Mouse (Mus musculus): ENCODE measurements at regions not wholly inside any gene's neighbourhood (a gene's known extent, or its start where the extent isn't known, plus 50 kb on each side); places are given as distances from the start of the nearest gene placed in this dataset.
A peak's percentile ranks its signal among the peaks of the same experiment; 100 is the strongest.

DNA sequence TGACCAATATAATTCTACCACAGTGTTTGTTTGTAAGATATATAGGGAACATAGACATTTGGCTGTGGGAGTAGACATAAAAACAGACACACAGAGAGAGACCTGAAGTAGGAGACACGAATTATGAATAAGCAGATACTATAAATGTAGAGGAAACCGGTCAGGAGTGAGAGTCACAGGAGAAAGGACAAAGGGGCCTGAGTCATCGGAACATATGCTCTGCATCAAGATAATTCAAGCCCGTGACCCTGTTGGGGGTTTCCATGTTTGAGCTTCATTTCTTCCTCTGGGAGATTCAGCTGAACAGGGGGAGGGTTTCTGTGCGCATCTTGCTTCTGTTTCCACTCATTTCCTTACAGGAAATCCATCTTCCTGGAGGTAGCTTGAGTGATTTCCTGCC lies 154.1 kb downstream of the Nup35 start:
- WGBS = 64% methylated on average over 5 of the region's 5 CpGs
- H3K9me3 ChIP-seq (ENCODE audit: control insufficient read depth, low read length) = no peaks in the 10 kb centered on the region
- no peak for ATAC-seq (ENCODE audit: low FRiP score, low read depth)
- TF ChIP-seq POLR2A (IDR thresholded peaks at IDR 0.05; ENCODE audit: borderline replicate concordance, extremely low read depth, insufficient read depth, insufficient read length) = no peak
- H3K27ac ChIP-seq (replicated peaks; ENCODE audit: low read depth, low read length) = no peak overlapping the region
- no peaks in the 10 kb centered on the region for H3K36me3 ChIP-seq (ENCODE audit: control insufficient read depth, insufficient read depth, low read length)
- no peaks in the 10 kb centered on the region for H3K27me3 ChIP-seq (ENCODE audit: control insufficient read depth, insufficient read depth, low read length)
- H3K9ac ChIP-seq (ENCODE audit: low read depth, low read length, severe bottlenecking) = no peak overlapping the region
- peak; percentile 18 for DNase-seq (ENCODE audit: low spot score)
- H3K4me2 ChIP-seq (replicated peaks; ENCODE audit: low read depth, low read length, severe bottlenecking) = no peak overlapping the region
- no peak overlapping the region for H3K4me3 ChIP-seq (replicated peaks; ENCODE audit: low read length)
- H3K4me1 ChIP-seq (ENCODE audit: control insufficient read depth, insufficient read depth, low read length) = no peaks in the 10 kb centered on the region

DNA sequence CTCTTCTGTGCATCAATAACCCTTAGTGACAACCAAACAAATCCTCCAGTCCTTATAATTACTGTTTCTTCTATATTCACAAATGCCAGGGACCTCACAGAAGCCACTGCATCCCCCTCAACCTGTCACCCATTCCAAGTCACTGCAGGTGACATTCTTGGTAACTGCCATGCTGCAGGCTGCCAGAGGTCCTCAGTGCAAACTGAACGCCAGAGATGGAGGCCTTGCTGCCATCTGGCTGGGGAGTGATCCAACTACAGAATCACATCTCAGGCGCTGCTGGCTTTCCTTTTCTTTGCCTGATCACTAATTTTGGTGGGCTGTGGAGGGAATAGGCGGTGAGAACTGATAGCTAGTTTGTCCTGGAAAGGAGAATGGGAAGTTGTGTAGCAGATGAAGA lies 155.4 kb downstream of the Nup35 start:
- TF ChIP-seq POLR2A (IDR thresholded peaks at IDR 0.05; ENCODE audit: borderline replicate concordance, extremely low read depth, insufficient read depth, insufficient read length) = no peak
- no peaks in the 10 kb centered on the region for H3K36me3 ChIP-seq (ENCODE audit: control insufficient read depth, insufficient read depth, low read length)
- no peak overlapping the region for H3K27ac ChIP-seq (replicated peaks; ENCODE audit: low read depth, low read length)
- DNase-seq (ENCODE audit: low spot score) (no peak), ATAC-seq (ENCODE audit: low FRiP score, low read depth) (no peak)
- H3K9me3 ChIP-seq (ENCODE audit: control insufficient read depth, low read length) = no peaks in the 10 kb centered on the region
- no peaks in the 10 kb centered on the region for H3K27me3 ChIP-seq (ENCODE audit: control insufficient read depth, insufficient read depth, low read length)
- no peak overlapping the region for H3K9ac ChIP-seq (ENCODE audit: low read depth, low read length, severe bottlenecking)
- WGBS = 67% methylated on average over 3 of the region's 3 CpGs
- H3K4me1 ChIP-seq (ENCODE audit: control insufficient read depth, insufficient read depth, low read length) = no peaks in the 10 kb centered on the region
- H3K4me2 ChIP-seq (replicated peaks; ENCODE audit: low read depth, low read length, severe bottlenecking) = no peak overlapping the region
- H3K4me3 ChIP-seq (replicated peaks; ENCODE audit: low read length) = no peak overlapping the region

DNA sequence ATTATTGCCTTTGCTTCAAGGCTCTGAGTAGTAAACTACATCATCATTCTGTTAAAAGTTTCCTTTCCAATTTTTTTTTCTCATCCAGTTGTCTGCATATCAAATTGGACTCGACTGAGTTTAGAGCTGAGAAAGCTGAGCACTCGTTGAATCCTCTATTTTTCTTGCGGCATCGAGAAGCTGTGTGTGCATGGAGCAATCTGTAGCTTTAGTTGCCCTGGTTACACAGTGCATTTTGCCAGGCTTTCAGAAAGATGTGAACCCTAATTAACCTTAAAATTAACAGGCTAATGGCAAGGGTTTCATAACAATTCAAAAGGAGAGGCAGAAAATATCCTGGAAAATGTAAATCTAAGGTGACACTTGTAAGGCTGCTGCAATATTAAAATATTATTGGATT lies 169.3 kb downstream of the Nup35 start:
- TF ChIP-seq POLR2A (IDR thresholded peaks at IDR 0.05; ENCODE audit: borderline replicate concordance, extremely low read depth, insufficient read depth, insufficient read length) = no peak
- H3K4me2 ChIP-seq (replicated peaks; ENCODE audit: low read depth, low read length, severe bottlenecking) = no peak overlapping the region
- no peak overlapping the region for H3K27ac ChIP-seq (replicated peaks; ENCODE audit: low read depth, low read length)
- no peaks in the 10 kb centered on the region for H3K27me3 ChIP-seq (ENCODE audit: control insufficient read depth, insufficient read depth, low read length)
- no peak overlapping the region for H3K9ac ChIP-seq (ENCODE audit: low read depth, low read length, severe bottlenecking)
- ATAC-seq (ENCODE audit: low FRiP score, low read depth) (no peak), DNase-seq (ENCODE audit: low spot score) (no peak)
- H3K4me1 ChIP-seq (ENCODE audit: control insufficient read depth, insufficient read depth, low read length) = no peaks in the 10 kb centered on the region
- H3K4me3 ChIP-seq (replicated peaks; ENCODE audit: low read length) = no peak overlapping the region
- no peaks in the 10 kb centered on the region for H3K36me3 ChIP-seq (ENCODE audit: control insufficient read depth, insufficient read depth, low read length)
- WGBS = 77% methylated on average over 4 of the region's 4 CpGs
- H3K9me3 ChIP-seq (ENCODE audit: control insufficient read depth, low read length) = no peaks in the 10 kb centered on the region

DNA sequence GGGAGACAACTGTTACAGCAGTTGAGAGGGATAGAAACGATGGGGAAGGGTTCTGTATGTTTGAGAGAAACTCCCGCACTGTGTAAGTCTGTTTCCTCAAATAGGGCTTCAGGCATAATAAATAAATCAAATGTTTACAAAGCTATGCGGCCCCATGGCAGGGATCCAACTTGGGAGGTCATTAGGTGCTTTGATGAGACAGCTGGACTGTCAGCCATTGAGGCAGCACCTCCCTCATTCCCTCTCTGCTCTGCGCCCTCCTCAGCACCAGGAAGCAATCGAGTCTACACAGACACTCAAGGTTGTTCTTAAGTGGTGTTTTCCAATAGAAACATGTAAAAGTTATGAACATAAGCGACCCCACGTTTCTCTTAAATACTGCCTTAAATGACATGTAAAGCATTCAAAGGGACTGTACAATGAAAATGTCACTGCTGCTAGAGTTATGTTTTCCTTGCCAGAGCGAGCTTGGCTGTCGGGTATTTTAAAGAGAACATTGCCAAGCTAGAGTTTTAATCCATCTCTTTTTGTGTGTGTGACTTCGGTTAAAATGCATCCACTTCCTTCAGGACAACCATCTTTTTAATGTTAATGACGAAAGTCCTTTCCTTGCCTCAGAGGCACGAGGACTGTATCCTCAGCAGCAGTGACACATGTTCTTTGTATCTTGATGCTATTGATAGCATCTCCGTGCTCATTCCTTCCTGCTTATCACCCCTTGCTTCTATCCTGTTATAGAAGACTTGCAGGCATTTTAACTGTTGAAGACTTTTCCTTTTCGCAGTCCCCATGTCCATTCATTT lies 176.5 kb downstream of the Nup35 start:
- no peak for DNase-seq (ENCODE audit: low spot score)
- Histone ChIP-seq H3K4me1 (ENCODE audit: control insufficient read depth, insufficient read depth, low read length) (no peaks in the 10 kb centered on the region), H3K27ac (replicated peaks; ENCODE audit: low read depth, low read length) (no peak overlapping the region), H3K4me3 (replicated peaks; ENCODE audit: low read length) (no peak overlapping the region), H3K9me3 (ENCODE audit: control insufficient read depth, low read length) (no peaks in the 10 kb centered on the region), H3K36me3 (ENCODE audit: control insufficient read depth, insufficient read depth, low read length) (no peaks in the 10 kb centered on the region), H3K4me2 (replicated peaks; ENCODE audit: low read depth, low read length, severe bottlenecking) (no peak overlapping the region), H3K27me3 (ENCODE audit: control insufficient read depth, insufficient read depth, low read length) (no peaks in the 10 kb centered on the region), H3K9ac (ENCODE audit: low read depth, low read length, severe bottlenecking) (no peak overlapping the region)
- no peak for TF ChIP-seq POLR2A (IDR thresholded peaks at IDR 0.05; ENCODE audit: borderline replicate concordance, extremely low read depth, insufficient read depth, insufficient read length)
- WGBS = 49% methylated on average over 14 of the region's 14 CpGs
- ATAC-seq (ENCODE audit: low FRiP score, low read depth) = no peak

DNA sequence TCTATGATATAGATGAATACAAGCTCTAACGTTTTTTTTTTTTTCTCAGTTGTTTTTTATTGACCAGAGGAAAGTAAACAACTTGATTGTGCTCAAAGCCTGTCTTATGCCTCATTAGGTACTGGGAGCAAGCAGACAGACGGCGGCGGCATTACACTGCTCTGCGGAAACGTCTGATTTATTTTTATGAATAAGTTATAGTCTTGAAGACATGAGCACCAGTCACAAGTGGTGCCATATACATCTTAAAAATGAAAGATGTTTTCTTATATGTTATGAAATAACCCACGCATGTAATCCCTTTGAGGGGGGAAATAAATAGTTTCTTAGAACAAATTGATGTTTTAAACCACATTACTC lies 177.1 kb downstream of the Nup35 start:
- no peak for TF ChIP-seq POLR2A (IDR thresholded peaks at IDR 0.05; ENCODE audit: borderline replicate concordance, extremely low read depth, insufficient read depth, insufficient read length)
- no peak overlapping the region for H3K27ac ChIP-seq (replicated peaks; ENCODE audit: low read depth, low read length)
- no peaks in the 10 kb centered on the region for H3K9me3 ChIP-seq (ENCODE audit: control insufficient read depth, low read length)
- no peak overlapping the region for H3K9ac ChIP-seq (ENCODE audit: low read depth, low read length, severe bottlenecking)
- ATAC-seq (ENCODE audit: low FRiP score, low read depth) (no peak), DNase-seq (ENCODE audit: low spot score) (no peak)
- H3K4me2 ChIP-seq (replicated peaks; ENCODE audit: low read depth, low read length, severe bottlenecking) = no peak overlapping the region
- no peaks in the 10 kb centered on the region for H3K4me1 ChIP-seq (ENCODE audit: control insufficient read depth, insufficient read depth, low read length)
- no peaks in the 10 kb centered on the region for H3K27me3 ChIP-seq (ENCODE audit: control insufficient read depth, insufficient read depth, low read length)
- no peaks in the 10 kb centered on the region for H3K36me3 ChIP-seq (ENCODE audit: control insufficient read depth, insufficient read depth, low read length)
- 66% methylated on average over 7 of the region's 7 CpGs for WGBS
- H3K4me3 ChIP-seq (replicated peaks; ENCODE audit: low read length) = no peak overlapping the region
